Mouse (Mus musculus) megakaryocyte, embryonic 14.5 days (primary cell): Measurements from ENCODE around the gene Fam83e.

Experiments used
- FLI1 ChIP-seq: IDR thresholded peaks from 2 replicates; pipeline ENCODE4 v1.6.1; 2012; ENCODE audit warnings: low read length, inconsistent platforms, mixed read lengths
- GATA1 ChIP-seq: IDR thresholded peaks from 3 replicates; pipeline ENCODE4 v1.6.1; 2012; ENCODE audit warnings: mixed read lengths, low read length, inconsistent platforms, borderline replicate concordance

GRCm38 (mm10) chr7:45721234-45721571 lies 191 bp downstream of the Fam83e start:
- TF ChIP-seq GATA1: no peak
- TF ChIP-seq FLI1: no peak
